Mouse (Mus musculus) mouse embryonic stem cell (cell line): Measurements from ENCODE around the gene Ccl1.

Experiments
- in situ Hi-C, 2 experiments: fragments of 300-500 bp; cut with MboI; formaldehyde crosslinking; loops; 1 replicate in 1 of 2; 3 replicates in 1 of 2; pipeline ENCODE4 v1.14.3; 2019 to 2020; ENCODE audit warnings: low sequenced_read_pairs in 2 of 2, low pct_unique_long_range_greater_than_20kb in 1 of 2, mixed read lengths in 1 of 2; ENCODE audit not compliant: unreplicated experiment in 1 of 2

The Ccl1 gene

DNA sequence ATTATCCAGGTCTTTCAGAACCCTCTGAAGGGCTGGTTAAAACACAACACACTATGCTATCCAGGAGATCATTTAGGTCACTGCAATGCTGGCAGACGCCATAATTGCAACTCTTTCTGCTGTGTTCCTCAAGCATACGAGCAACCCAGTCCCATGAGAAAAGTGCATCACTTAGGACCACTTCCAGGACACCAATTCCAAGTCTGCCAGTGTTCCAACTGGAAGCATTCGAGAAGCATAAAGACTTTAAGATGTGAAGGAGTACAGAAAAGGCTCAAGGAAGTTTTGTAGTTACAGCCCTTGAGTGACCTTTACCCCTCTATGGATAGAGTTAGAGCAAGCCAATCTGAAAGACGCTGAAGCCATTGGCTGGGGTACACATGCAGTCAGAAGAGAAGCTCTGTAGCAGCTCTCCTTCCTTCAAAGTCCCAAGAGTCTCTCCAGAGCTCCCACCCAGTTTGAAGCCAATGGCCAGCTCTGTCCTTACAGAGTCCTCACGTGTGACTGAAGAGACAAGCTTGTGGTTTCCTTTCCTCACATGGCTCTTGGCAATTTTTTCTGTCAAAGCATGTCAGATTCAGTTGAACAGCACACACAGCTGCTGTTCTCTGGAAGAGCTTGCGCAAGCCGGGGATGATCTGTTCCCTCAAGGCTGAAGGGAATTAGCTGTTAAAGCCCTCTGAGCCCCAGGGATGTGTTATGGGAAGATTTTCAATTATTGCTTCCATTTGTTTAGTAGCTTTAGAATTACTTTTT, 134.0 kb downstream of the Ccl1 start:
- in situ Hi-C loops, result loop anchor here (5.0 to 10.0 kb wide), 2 partner anchors 119 to 127 kb away; partner anchors contain the start of gene Ccl7 (in 1 of the 2)

DNA sequence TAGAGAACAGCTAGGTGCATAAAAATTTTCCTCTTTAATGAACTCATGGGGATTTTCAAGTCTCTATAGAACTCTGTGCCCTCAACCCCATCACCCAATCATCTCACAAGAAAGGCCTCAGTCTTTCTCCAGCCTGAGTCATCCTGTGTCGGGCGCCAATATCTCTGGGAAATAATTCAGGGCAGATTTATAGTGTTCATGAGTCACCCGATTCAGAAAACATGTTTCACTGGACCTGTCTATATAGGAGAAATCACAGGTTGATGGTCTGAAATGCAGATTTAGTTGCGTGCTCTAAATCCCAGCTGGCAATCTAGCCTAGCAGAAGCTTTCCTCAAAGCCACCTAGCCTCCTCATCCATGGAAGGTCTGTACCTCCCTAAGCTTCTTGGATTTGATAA, 136.0 kb downstream of the Ccl1 start:
- in situ Hi-C loops, result no loop called here

DNA sequence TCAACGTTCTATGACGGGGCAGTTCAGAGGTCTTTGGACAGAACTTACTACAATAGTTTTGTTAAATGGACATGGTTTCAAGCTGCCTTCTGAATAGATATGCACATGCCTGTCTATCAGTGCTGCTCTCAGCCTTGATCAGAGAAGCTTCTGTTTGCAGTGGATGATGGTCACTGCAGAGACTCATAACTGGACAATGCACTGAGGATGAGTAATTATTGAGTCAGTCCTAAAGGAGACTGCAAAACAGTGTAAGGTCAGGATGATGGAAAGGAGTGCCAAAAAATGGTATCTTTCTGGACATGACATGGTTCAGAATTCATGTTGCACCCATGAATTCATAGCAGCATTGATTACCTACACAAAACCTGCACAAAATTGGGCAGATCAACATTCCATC, 137.2 kb downstream of the Ccl1 start:
- in situ Hi-C loops, result no loop called here

DNA sequence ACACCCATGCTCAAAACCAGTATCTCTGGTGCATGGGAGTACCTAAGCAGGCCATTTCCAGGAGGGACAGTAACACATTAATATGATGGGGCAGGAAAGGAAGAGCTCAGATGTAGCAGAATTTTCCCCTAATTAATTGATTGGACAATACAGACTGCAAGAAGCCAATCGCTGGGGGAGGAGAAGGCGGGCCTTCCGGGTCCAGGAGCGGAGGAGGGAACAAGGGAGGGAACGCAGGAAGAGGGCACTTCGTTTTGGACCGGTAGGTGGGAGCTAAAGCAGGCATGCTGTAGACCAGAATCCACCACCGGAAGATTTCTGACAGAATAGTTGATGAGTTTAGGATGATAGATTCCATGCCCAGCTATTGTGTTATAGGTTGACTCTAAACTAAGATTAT, 142.2 kb downstream of the Ccl1 start:
- in situ Hi-C loops, result no loop called here

DNA sequence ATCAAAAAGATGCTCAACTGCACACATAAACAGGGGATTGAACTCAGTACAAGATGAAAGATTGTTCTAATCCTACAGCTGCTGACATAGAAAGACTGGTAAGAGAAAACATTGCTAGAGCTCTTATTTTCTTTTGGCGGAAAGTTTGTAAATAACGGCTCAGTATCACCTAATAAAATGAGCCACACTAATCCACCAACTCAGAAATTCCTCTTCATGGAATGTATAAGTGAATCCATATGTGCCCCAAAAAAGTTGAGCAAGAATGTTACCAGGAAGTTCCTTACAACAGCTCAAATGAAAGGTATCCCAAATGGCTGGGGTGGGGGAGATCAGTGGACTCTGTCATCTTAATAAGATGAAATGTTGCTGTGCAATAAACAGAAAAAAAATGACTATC, 146.4 kb downstream of the Ccl1 start:
- in situ Hi-C loops, result no loop called here

DNA sequence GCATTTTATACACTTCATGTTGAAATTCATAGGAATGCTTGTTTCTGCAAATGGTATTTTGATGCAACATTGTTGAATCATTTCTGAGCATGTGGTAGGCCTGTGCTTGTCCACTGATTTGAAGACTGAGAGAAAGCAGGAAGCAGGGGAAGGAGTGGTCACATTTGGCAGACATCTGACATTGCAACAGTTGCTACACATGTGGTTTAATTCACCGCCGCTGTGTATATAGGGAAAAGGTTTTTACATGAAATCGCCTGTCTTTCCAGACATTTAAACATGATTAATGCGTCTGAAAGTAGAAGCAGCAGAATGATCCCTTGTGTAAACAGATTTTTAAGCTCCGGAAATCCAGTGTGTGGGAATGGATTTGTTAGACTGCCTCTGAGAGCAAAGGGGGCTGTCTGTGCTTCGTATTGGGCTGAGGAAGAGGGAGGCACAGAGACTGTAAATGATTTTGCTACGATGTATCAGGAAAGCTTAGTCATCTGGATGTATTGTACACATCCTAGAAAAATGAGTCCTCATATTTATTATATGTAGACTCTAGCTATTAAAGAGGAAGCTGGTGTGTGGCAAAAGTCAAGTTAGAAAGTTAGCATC, 165.9 kb downstream of the Ccl1 start:
- in situ Hi-C loops, result no loop called here

DNA sequence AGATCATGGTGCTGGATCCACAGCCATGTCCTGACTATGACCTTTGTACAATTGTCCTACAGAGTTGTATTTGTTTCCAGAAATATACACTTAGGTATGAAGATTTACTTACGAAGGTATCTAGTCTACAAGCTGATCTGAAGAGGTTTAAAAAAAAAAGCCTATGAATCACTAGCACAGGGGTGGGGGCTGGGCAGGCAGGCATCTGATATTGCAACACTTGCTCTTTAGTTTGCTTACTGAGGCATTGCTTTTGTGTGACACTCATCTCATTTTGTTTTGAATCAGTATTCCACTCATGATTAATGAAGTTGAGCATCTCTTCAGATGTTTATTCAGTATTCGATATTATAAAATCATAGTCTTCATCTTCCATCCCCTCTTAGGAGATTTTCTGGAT, 169.3 kb downstream of the Ccl1 start:
- in situ Hi-C loops, result no loop called here

DNA sequence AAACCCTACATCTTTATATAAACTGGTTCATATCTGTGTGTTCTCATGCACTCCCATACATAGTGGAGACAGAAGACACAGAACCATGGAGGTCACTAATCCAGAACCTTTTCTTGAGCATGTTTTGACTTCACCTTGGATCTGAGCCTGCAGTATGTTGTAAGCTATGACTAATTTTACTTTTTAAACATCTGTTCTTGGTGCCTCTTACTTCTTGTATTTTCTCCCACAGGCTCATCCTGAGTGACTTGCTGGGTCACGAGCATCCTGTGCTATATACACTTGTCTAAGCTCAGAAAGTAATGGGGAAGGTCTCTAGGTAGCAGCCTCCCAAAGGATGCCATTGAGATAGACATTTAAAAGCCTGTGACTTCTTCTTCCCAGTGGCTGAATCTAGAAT, 172.5 kb downstream of the Ccl1 start:
- in situ Hi-C loops, result no loop called here
